Mouse (Mus musculus): ENCODE measurements around the gene Psme3. TPM values are rescaled to one million over a fixed set of nuclear protein-coding genes. Genes with fewer than 3 reads are reported as not detected.
"Not testable (repeated sequence)": the region's sequence is repeated elsewhere in the genome, so short reads cannot be mapped to it uniquely, and the experiment has no call there.

The Psme3 gene
- polyA plus RNA-seq, 1 experiment from 2014 or later: 182 TPM

DNA sequence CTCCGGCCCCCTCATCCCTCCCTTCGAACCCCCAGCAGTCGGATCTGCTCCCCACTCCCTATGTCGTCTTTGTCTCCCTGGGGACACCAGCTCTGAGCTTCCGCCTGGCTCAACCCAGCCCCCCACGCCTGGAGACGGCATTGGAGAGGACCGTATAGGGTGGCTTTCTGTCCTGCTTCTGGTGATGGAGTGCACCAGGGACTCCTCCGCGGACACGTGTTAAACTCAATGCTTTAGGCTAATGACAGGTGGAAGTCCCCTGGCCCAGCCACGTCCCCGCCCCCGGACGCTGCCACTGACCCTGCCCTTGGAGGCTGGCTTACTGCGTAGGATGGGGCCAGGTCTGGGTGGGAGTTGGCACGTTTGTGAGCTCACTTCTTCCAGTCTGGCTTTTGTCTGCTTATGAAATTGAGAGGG lies 496 bp downstream of the Psme3 start:
- 0 out of 2 replicates have a peak, but pooled peaks cover 6% of the 10 kb centered on the region for H3K27me3 ChIP-seq
- H3K4me2 ChIP-seq: peak overlapping the region; percentile 99
- 0% methylated on average over 17 of the region's 17 CpGs for WGBS
- peaks cover 38% of the 10 kb centered on the region for H3K36me3 ChIP-seq (replicated peaks)
- ATAC-seq (ENCODE audit: low FRiP score): peak; percentile 55
- H3K9me3 ChIP-seq: no peaks in the 10 kb centered on the region
- peak overlapping the region; percentile 94 for H3K9ac ChIP-seq
- peak overlapping the region; percentile 54 for H3K27ac ChIP-seq
- H3K4me3 ChIP-seq (replicated peaks): peak overlapping the region; percentile 84
- H3K4me1 ChIP-seq: peaks cover 18% of the 10 kb centered on the region

GRCm38 (mm10) chr11:101323609-101324008 lies 7.6 kb downstream of the Psme3 start:
- H3K9me3 ChIP-seq: no peaks in the 10 kb centered on the region
- no peak overlapping the region for H3K4me2 ChIP-seq
- H3K27ac ChIP-seq: no peak overlapping the region
- H3K27me3 ChIP-seq: no peaks in the 10 kb centered on the region
- H3K4me3 ChIP-seq (replicated peaks): no peak overlapping the region
- no peaks in the 10 kb centered on the region for H3K4me1 ChIP-seq
- 14% methylated on average over 4 of the region's 4 CpGs for WGBS
- no peak for ATAC-seq (ENCODE audit: low FRiP score)
- H3K36me3 ChIP-seq (replicated peaks): peaks cover 78% of the 10 kb centered on the region
- H3K9ac ChIP-seq: no peak overlapping the region

DNA sequence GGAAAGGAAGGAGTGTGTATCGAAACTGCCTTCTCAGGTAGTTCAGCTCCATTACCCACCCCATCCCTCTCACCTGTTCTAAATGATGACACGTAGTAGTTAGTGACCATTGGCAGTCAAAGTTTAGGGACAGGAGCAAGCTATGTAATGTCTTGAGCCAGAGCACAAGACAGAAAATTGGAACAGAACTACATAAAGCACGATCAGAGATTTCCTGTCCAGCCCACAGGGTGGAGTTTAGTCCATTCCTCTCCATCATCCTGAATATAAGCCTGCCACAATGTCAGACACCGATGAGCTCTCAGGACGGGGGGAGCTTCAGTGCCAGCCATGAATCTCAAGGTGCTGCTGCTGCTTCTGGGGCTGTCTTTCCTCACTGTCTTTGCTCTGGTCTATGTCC lies 8.8 kb downstream of the Psme3 start, which contains the start of gene Aoc2:
Gene Aoc2 (plus strand): TSS at position 301 of the 400 bp plus-strand sequence.
- Histone ChIP-seq H3K4me1 (no peaks in the 10 kb centered on the region), H3K4me2 (no peak within 1 kb of the TSS), H3K27me3 (no peaks in the 10 kb centered on the region), H3K4me3 (replicated peaks) (no peak within 1 kb of the TSS), H3K9me3 (no peaks in the 10 kb centered on the region), H3K9ac (no peak within 1 kb of the TSS), H3K36me3 (replicated peaks) (peaks cover 67% of the 10 kb centered on the region), H3K27ac (no peak within 1 kb of the TSS)
- no peak for ATAC-seq (ENCODE audit: low FRiP score)
- WGBS: 95% methylated on average over 5 of the region's 5 CpGs

DNA sequence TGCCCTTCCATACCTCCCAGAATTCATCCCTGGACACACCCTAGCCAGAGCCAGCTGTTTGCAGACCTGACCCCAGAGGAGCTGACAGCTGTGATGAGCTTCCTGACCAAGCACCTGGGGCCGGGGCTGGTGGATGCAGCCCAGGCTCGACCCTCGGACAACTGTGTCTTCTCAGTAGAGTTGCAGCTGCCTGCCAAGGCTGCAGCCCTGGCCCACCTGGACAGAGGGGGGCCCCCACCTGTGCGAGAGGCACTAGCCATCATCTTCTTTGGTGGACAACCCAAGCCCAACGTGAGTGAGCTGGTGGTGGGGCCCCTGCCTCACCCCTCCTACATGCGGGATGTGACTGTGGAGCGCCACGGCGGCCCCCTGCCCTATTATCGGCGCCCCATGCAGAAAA lies 9.2 kb downstream of the Psme3 start:
- H3K36me3 ChIP-seq (replicated peaks): peaks cover 62% of the 10 kb centered on the region
- H3K9me3 ChIP-seq; H3K9ac ChIP-seq; H3K27me3 ChIP-seq; H3K4me2 ChIP-seq; H3K27ac ChIP-seq; H3K4me3 ChIP-seq (replicated peaks); H3K4me1 ChIP-seq: not testable (repeated sequence)
- 93% methylated on average over 11 of the region's 11 CpGs for WGBS
- 0 out of 2 replicates have a peak, but pooled peaks have one; percentile 14 for ATAC-seq (ENCODE audit: low FRiP score)

GRCm38 (mm10) chr11:101326147-101326546 lies 10.1 kb downstream of the Psme3 start:
- Histone ChIP-seq H3K27ac (no peak overlapping the region), H3K27me3 (no peaks in the 10 kb centered on the region), H3K4me3 (replicated peaks) (no peak overlapping the region), H3K4me1 (no peaks in the 10 kb centered on the region), H3K4me2 (no peak overlapping the region), H3K9ac (no peak overlapping the region), H3K36me3 (replicated peaks) (peaks cover 53% of the 10 kb centered on the region), H3K9me3 (no peaks in the 10 kb centered on the region)
- ATAC-seq (ENCODE audit: low FRiP score): no peak
- 88% methylated on average over 11 of the region's 11 CpGs for WGBS

DNA sequence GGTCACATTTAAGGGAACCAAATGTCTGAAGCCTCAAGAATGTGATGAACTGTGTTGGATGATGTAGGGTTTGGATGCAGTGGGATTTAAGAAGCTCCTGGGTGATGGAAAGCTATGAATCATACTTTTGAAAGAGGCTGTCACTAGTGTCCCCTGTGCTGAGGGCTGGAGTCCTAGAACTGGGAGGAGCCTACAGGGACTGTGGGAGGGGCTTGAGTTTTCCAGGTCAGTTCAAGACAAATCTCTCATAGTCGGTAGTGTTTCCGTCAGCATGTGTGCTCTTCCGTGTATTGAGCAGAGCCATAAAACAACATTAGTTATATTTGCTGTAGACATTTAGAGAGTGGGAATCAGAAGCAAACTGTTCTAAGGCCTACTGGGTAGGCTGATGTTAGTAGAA lies 11.3 kb downstream of the Psme3 start:
- H3K36me3 ChIP-seq (replicated peaks): peaks cover 41% of the 10 kb centered on the region
- no peak for ATAC-seq (ENCODE audit: low FRiP score)

GRCm38 (mm10) chr11:101328941-101329635 lies 13.1 kb downstream of the Psme3 start:
- peaks cover 3% of the 10 kb centered on the region for H3K4me1 ChIP-seq
- no peaks in the 10 kb centered on the region for H3K27me3 ChIP-seq
- H3K4me3 ChIP-seq (replicated peaks): no peak overlapping the region
- H3K4me2 ChIP-seq: no peak overlapping the region
- no peak overlapping the region; the same call in 1 of the 2 replicates for H3K9ac ChIP-seq
- ATAC-seq (ENCODE audit: low FRiP score): no peak
- H3K9me3 ChIP-seq: no peaks in the 10 kb centered on the region
- WGBS: 86% methylated on average over 6 of the region's 6 CpGs
- no peak overlapping the region for H3K27ac ChIP-seq
- H3K36me3 ChIP-seq (replicated peaks): peaks cover 23% of the 10 kb centered on the region

More for the DNA sequence above, 11.3 kb downstream of the Psme3 start:
- no peak overlapping the region for H3K4me3 ChIP-seq (replicated peaks)
- no peaks in the 10 kb centered on the region for H3K27me3 ChIP-seq
- H3K27ac ChIP-seq: no peak overlapping the region
- no peaks in the 10 kb centered on the region for H3K9me3 ChIP-seq
- H3K4me2 ChIP-seq: no peak overlapping the region
- H3K4me1 ChIP-seq: no peaks in the 10 kb centered on the region
- WGBS: 51% methylated on average over 3 of the region's 3 CpGs
- no peak overlapping the region for H3K9ac ChIP-seq

- Histone ChIP-seq H3K9ac (no peak within 1 kb of the TSS), H3K4me3 (replicated peaks) (no peak within 1 kb of the TSS), H3K27me3 (no peaks in the 10 kb centered on the region), H3K4me2 (no peak within 1 kb of the TSS), H3K4me1 (peaks cover 9% of the 10 kb centered on the region), H3K9me3 (no peaks in the 10 kb centered on the region), H3K27ac (no peak within 1 kb of the TSS), H3K36me3 (replicated peaks) (peaks cover 10% of the 10 kb centered on the region)
- 74% methylated on average over 7 of the region's 7 CpGs for WGBS
- no peak for ATAC-seq (ENCODE audit: low FRiP score)
Observed at GRCm38 (mm10) chr11:101330371-101330924, 14.4 kb downstream of the Psme3 start, which contains the start of gene Aoc3. TSS of gene Aoc3 (plus strand) at chr11:101330605.

- whole genome bisulfite sequencing: 83% methylated on average over 6 of the region's 6 CpGs
- not testable (repeated sequence) for H3K27ac ChIP-seq; H3K4me2 ChIP-seq; H3K36me3 ChIP-seq (replicated peaks); H3K9ac ChIP-seq; H3K9me3 ChIP-seq; H3K27me3 ChIP-seq; H3K4me3 ChIP-seq (replicated peaks); H3K4me1 ChIP-seq; ATAC-seq (ENCODE audit: low FRiP score)
Observed at GRCm38 (mm10) chr11:101330961-101331360, 14.9 kb downstream of the Psme3 start.

DNA sequence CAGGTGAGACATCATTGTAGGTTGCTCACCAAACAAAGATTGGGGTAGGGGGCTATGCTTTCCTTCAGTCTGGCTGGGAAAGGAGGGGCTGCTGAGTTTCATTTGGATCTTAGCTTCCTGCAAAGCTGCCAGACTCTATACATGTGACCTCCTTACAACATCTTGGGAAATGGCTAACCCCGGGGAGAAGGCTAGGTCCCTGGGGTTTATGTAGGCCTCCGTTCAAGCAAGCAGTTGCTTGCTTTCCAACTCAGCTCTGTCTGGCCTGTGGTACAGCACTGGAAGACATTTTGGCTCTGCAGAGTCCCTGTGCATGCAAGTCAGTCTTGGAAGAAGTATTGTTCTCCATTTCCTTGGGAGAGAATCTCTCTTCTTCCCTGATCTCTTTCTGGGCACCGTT lies 16.5 kb downstream of the Psme3 start:
- H3K27ac ChIP-seq: no peak overlapping the region
- no peak overlapping the region for H3K9ac ChIP-seq
- H3K4me3 ChIP-seq (replicated peaks): no peak overlapping the region
- peaks cover 13% of the 10 kb centered on the region for H3K4me1 ChIP-seq
- WGBS: 82% methylated on average over 3 of the region's 3 CpGs
- no peaks in the 10 kb centered on the region for H3K36me3 ChIP-seq (replicated peaks)
- H3K9me3 ChIP-seq: no peaks in the 10 kb centered on the region
- H3K4me2 ChIP-seq: no peak overlapping the region
- H3K27me3 ChIP-seq: no peaks in the 10 kb centered on the region
- no peak for ATAC-seq (ENCODE audit: low FRiP score)

DNA sequence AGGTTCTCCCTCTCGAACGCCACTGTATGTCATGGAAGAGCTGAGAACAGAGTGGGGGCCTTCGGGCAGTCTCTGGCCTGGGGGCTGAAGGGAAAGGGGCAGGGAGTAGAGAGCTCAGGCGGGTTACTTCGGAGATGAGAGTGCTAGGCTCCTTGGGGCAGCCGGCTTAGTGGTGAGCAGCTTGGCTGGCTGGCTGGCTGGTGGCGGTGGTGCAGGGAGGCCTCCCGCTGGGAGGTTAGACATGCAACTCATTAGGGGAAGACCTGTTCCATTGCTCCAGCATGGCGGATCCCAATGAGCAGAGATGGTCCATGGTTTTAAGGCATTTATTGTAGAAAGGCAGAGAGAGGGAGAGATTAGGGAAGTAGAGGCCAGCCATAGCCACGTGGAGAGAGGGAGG lies 18.0 kb downstream of the Psme3 start:
- Histone ChIP-seq H3K4me2 (no peak overlapping the region), H3K9me3 (no peaks in the 10 kb centered on the region), H3K4me1 (peaks cover 24% of the 10 kb centered on the region), H3K36me3 (replicated peaks) (no peaks in the 10 kb centered on the region), H3K9ac (no peak overlapping the region), H3K4me3 (replicated peaks) (no peak overlapping the region), H3K27me3 (no peaks in the 10 kb centered on the region), H3K27ac (no peak overlapping the region)
- ATAC-seq (ENCODE audit: low FRiP score): no peak
- 24% methylated on average over 10 of the region's 10 CpGs for WGBS

DNA sequence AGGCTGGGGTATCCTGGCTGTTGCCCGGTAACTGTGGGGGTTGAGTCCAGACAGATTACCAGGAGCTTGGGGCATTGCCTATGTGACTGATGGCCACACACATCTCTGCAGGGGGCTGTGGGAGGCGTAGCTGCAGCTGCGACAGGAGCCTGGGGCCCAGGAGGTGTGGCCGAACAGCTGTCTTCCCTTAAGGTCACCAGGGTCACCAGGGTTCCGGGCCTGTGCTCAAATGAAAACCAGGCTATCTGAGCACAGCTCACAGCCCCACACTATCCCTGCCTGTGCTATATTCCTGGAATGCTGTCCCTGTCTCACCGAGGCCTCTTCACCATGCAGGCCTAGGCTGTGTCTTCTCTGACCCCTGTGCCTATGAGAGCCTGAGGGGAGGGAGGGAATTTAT lies 18.5 kb downstream of the Psme3 start:
- no peaks in the 10 kb centered on the region for H3K27me3 ChIP-seq
- ATAC-seq (ENCODE audit: low FRiP score): no peak
- peaks cover 24% of the 10 kb centered on the region for H3K4me1 ChIP-seq
- no peak overlapping the region for H3K9ac ChIP-seq
- no peaks in the 10 kb centered on the region for H3K36me3 ChIP-seq (replicated peaks)
- WGBS: 11% methylated on average over 6 of the region's 6 CpGs
- H3K4me2 ChIP-seq: no peak overlapping the region
- no peaks in the 10 kb centered on the region for H3K9me3 ChIP-seq
- no peak overlapping the region for H3K27ac ChIP-seq
- no peak overlapping the region for H3K4me3 ChIP-seq (replicated peaks)

DNA sequence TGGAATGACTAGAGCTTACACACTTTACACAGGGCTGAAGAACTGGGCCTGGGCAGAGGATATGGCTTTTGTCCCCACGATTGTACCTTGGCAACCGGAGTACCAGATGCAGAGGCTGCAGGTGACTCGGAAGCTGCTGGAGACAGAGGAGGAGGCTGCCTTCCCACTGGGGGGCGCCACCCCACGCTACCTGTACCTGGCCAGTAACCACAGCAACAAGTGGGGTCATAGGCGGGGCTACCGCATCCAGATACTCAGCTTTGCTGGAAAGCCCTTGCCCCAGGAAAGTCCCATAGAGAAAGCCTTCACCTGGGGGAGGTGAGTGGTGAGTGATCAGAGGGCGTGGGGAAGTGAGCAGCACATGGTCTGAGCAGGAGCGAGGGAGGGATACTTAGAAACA lies 19.7 kb downstream of the Psme3 start:
- Histone ChIP-seq H3K4me1 (peaks cover 24% of the 10 kb centered on the region), H3K4me2 (no peak overlapping the region), H3K27ac (no peak overlapping the region), H3K36me3 (replicated peaks) (no peaks in the 10 kb centered on the region), H3K4me3 (replicated peaks) (no peak overlapping the region), H3K27me3 (no peaks in the 10 kb centered on the region), H3K9ac (no peak overlapping the region), H3K9me3 (no peaks in the 10 kb centered on the region)
- WGBS: 84% methylated on average over 9 of the region's 9 CpGs
- ATAC-seq (ENCODE audit: low FRiP score): no peak

Measured in forebrain, embryonic 12.5 days (tissue).